Mouse (Mus musculus) central nervous system, embryonic 18 days (tissue): ENCODE results near the gene Gltpd2. TPM values are rescaled to one million over a fixed set of nuclear protein-coding genes. Genes with fewer than 3 reads are reported as not detected.

Source experiments
- polyA plus RNA-seq: library from polyadenylated mRNA; depleted of rRNA; stranded (reverse); fragments of >200 nt; gene quantifications from 2 replicates; pipeline ENCODE4 v1.2.3, GENCODE M21; 2012; rRNA removed

The Gltpd2 gene
- polyA plus RNA-seq, result not detected in 2 replicates

DNA sequence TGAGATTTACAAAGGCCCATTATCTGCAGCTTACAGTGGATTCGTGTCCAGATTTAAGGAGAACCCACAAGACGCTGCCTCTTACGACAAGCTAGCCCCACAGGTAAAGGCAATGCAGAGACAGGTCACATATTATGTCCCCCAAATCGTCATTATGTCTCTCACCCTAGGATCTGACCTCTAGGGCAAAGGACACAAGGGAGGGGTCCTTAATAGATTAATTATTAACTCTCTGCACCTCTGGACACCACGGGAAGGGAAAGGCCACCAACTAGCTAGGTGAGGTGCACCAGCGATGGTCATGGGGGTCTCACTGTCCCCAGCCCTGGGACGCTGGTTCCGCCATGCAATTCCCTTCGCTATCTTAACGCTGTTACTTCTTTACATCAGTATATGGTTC, at the start of gene Gltpd2:
Gltpd2 (plus strand) TSS at position 274 of the 400 bp plus-strand sequence.

DNA sequence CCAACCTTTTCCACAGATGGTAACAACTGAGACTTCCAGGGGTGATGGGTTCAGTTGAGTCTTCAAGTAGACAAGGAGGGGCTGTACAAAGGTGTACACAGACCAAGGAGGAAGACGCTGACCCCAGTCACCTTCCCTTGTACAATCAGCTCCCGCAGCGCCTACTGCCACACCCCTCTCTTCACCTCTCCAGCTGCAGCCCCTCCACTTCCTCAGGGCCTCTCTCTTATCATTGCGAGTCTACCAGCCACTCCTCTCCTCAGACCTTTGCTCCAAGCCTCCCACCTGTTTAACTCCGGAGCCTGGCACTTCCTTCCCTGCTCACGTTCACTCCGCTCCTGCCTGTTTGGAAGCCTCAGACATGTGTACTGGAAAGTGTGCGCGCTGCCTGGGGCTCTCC, 14.0 kb upstream of the Gltpd2 start, which contains the start of gene Tm4sf5:
Tm4sf5 (plus strand) TSS at position 275 of the 400 bp plus-strand sequence.

DNA sequence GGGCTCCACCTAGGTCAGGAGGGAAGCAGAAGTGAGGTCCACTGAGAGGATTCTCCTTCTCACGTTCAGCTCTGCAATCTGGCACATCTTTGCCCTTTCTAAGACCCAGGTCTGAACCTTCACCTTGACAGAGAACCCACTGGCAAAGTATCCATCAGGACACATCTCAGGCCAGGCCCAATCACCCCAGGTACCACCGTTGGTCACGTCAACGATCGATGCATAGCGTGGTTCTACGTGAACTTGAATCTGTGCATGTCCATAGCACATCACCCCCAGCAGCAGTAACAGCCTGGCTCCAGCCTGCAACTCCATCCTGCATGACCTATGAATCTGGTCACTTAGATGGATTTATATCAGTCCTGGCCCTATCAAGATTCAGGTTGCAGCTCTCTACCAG, 4.7 kb upstream of the Gltpd2 start, which contains the start of gene Vmo1:
Vmo1 (minus strand) TSS at position 329 of the 400 bp plus-strand sequence.

DNA sequence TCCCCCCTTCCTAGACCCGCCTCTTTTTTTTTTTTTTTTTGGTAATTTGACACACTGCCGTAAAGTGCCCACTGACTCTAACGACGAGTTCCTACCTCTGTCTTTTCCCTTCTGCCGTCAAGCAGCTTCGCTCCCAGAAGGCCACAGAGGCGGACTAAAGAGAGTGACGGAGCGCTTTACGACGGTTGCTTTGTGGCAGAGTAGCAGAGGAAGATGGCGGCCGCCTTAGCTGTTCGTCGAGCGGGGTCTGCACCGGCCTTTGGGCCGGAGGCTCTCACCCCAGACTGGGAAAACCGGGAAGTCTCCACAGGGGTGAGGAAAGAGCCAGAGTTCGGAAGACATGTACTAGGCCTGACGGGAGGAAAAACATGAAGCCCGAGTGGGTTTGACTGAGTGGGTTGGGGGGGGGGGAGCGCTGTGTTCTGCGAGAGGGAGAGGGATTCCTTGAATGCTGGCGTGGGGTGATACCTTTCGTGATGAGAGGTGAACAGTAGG, 6.2 kb downstream of the Gltpd2 start, which contains the start of gene Psmb6:
Psmb6 (plus strand) TSS at position 184 of the 495 bp plus-strand sequence.

DNA sequence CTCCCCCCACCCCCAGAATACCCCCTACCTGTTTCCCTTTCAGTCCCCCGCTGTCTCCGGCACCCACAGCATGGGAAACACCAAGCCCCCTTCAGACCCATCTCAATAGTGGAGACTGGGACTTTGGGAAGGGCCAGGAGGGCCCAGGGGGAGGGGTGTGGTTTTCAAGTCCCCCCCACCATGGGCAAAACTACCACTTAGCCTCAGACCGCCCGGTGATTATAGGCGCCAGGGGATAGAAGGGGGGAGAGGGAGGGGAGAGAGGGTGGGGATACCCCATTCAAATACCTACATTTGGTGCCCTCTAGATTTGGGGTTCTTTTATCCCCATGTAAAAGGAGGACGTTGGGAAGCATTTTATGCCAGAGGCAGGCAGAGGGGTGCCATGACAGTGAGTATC, 13.8 kb downstream of the Gltpd2 start, which contains the start of gene Gm40193:
Gm40193 (minus strand) TSS at position 101 of the 400 bp plus-strand sequence.

DNA sequence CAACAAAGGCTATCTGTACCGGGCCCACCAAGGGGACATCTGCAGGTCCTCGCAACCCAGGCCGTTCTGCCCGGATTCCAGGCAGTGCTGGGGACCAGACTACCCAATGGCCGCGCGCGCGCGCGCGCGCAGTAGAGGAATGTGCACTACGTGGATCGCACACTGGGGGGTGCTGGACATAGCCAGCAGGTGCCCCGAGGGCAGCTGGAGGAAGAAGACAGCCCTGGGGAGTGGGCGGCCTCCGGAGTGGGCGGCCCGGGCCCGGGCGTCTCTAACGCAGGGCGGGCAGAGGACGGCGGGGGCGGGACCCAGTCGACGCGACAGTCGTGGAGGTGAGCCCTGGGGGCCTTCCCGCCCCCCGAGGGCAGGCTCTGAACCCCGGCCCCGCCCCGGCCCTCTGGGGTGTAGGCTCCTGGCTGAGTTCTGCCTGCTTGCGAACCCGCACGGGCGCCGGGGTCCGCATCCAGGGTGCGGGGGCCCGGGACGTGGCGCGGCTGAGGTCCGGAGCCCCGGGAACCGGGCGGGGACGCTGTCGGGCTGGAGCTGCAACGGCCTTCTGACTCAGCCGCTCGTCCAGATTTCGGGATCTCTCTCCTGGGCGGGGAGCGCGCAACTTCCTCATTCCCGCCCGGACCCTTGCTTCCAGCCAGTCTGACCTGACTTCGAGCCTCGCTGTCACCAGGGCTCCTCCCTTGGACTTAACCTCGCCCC, 21.0 kb downstream of the Gltpd2 start, which contains the start of gene Pld2:
Pld2 (plus strand) TSS at position 188 of the 711 bp plus-strand sequence.

DNA sequence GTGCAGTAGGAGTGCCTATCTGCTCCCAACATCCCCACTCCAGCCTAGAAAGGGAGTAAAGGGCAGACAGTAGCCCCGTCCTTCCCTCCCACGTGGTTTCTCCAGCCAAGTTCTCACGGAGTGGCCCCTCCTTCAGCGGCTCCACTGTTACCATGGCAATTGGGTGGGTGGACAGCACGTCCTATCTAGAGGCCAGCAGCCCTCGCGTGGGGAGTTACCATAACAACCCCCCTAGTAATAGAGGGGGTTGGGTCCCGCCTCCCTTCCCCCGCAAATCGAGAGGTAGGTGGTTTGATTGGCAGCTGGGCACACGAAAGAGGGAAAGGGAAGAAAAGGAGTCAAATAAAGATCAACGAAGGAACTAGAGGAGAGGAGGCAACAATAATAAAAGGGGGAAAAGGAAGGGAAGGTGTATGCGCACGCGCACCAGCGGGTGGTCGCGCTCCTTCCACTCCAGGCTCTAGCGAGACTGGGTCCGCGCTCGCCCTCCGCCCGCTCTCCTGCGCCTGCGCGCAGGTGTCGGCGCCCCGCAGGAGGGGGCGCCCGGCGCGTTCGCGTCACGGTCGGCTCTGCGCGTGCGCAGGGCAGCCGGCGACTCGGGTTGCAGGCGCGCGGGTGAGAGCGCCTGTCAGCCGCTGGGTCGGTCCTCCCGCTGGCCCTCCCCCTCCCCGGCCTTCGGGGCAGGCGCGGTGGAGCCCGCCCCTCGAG, 43.4 kb downstream of the Gltpd2 start, which contains the start of gene Mink1:
Mink1 (plus strand) TSS at position 595 of the 708 bp plus-strand sequence.

Other genes with a start within 250 kb of the Gltpd2 start
- gene Alox12e, start 196.6 kb upstream of the Gltpd2 start, polyA plus RNA-seq, result 0.03 TPM in 1 of 2 replicates, not detected in the other
- gene Alox15, start 167.2 kb upstream of the Gltpd2 start, polyA plus RNA-seq, result 0.12 and 0.45 TPM in 2 replicates
- 22.4 and 26.1 TPM in 2 replicates for gene Pelp1, start 109.2 kb upstream of the Gltpd2 start, polyA plus RNA-seq
- gene Arrb2, start 86.6 kb upstream of the Gltpd2 start, polyA plus RNA-seq, result 64.3 and 77.9 TPM in 2 replicates
- 29.5 and 33.2 TPM in 2 replicates for gene Med11, start 67.3 kb upstream of the Gltpd2 start, polyA plus RNA-seq
- 1.4 and 1.6 TPM in 2 replicates for gene Zmynd15, start 59.8 kb upstream of the Gltpd2 start, polyA plus RNA-seq
- 2.1 and 4.0 TPM in 2 replicates for gene Cxcl16, start 59.2 kb upstream of the Gltpd2 start, polyA plus RNA-seq
- 5.3 and 6.0 TPM in 2 replicates for gene Tm4sf5, start 14.0 kb upstream of the Gltpd2 start, polyA plus RNA-seq
- 0.17 TPM in 1 of 2 replicates, not detected in the other for gene Vmo1, start 4.6 kb upstream of the Gltpd2 start, polyA plus RNA-seq
- gene Psmb6, start 6.2 kb downstream of the Gltpd2 start, polyA plus RNA-seq, result 411 and 440 TPM in 2 replicates
- gene Gm40193, start 13.7 kb downstream of the Gltpd2 start, polyA plus RNA-seq, result not detected in 2 replicates
- 30.0 and 37.4 TPM in 2 replicates for gene Pld2, start 20.9 kb downstream of the Gltpd2 start, polyA plus RNA-seq
- gene Mink1, start 43.7 kb downstream of the Gltpd2 start, polyA plus RNA-seq, result 97.3 and 104 TPM in 2 replicates
- gene 4930544D05Rik, start 96.7 kb downstream of the Gltpd2 start, polyA plus RNA-seq, result 0.12 TPM in 1 of 2 replicates, not detected in the other
- 0.13 and 0.53 TPM in 2 replicates for gene Chrne, start 100.0 kb downstream of the Gltpd2 start, polyA plus RNA-seq
- 0.05 TPM in 1 of 2 replicates, not detected in the other for gene Gp1ba, start 119.9 kb downstream of the Gltpd2 start, polyA plus RNA-seq
- gene Rnf167, start 128.0 kb downstream of the Gltpd2 start, polyA plus RNA-seq, result 96.5 and 96.7 TPM in 2 replicates
- gene Slc25a11, start 128.3 kb downstream of the Gltpd2 start, polyA plus RNA-seq, result 113 and 117 TPM in 2 replicates
- 321 and 340 TPM in 2 replicates for gene Pfn1, start 135.4 kb downstream of the Gltpd2 start, polyA plus RNA-seq
- 17.5 and 44.8 TPM in 2 replicates for gene Eno3, start 138.0 kb downstream of the Gltpd2 start, polyA plus RNA-seq
- gene Spag7, start 150.2 kb downstream of the Gltpd2 start, polyA plus RNA-seq, result 70.3 and 73.0 TPM in 2 replicates
- 20.3 and 22.8 TPM in 2 replicates for gene Camta2, start 168.9 kb downstream of the Gltpd2 start, polyA plus RNA-seq
- 0.49 and 0.56 TPM in 2 replicates for gene Inca1, start 181.0 kb downstream of the Gltpd2 start, polyA plus RNA-seq
- gene Kif1c, start 181.4 kb downstream of the Gltpd2 start, polyA plus RNA-seq, result 16.3 and 18.0 TPM in 2 replicates
- 9.1 TPM in 2 replicates for gene Zfp3, start 245.0 kb downstream of the Gltpd2 start, polyA plus RNA-seq